Mouse (Mus musculus) forebrain, postnatal 0 days (tissue): ENCODE measurements around the gene Tnfaip1. TPM values are rescaled to one million over a fixed set of nuclear protein-coding genes. Genes with fewer than 3 reads are reported as not detected.
A peak's percentile ranks its signal among the peaks of the same experiment; 100 is the strongest.

ENCODE experiments used
- ATAC-seq: fragments of 200-750 bp; cut with Nextera tagmentation; 2 replicates; pipeline ENCODE4 v1.8.0; 2017; ENCODE audit warnings: mild to moderate bottlenecking, moderate library complexity
- DNase-seq: peaks from one replicate; pipeline ENCODE4 v3.0.0-alpha.2; 2015
- H3K27ac ChIP-seq: fragments of 300-500 bp; sonication (generic); 2 replicates; pipeline ENCODE4 v1.5.1; 2014; ENCODE audit warnings: low read depth, mild to moderate bottlenecking, antibody characterized with exemption, low read length, moderate library complexity, mixed read lengths
- H3K27me3 ChIP-seq: fragments of 300-500 bp; sonication (generic); 2 replicates; pipeline ENCODE4 v1.6.1; 2014; ENCODE audit warnings: mild to moderate bottlenecking, low read length, mixed read lengths; ENCODE audit not compliant: insufficient read depth
- H3K36me3 ChIP-seq: fragments of 300-500 bp; sonication (generic); 2 replicates; pipeline ENCODE4 v1.6.1; 2014; ENCODE audit warnings: mild to moderate bottlenecking, moderate library complexity; ENCODE audit not compliant: insufficient read depth
- H3K4me1 ChIP-seq: fragments of 300-500 bp; sonication (generic); 2 replicates; pipeline ENCODE4 v1.6.1; 2014; ENCODE audit warnings: antibody characterized with exemption; ENCODE audit not compliant: insufficient read depth
- H3K4me2 ChIP-seq: fragments of 300-500 bp; sonication (generic); 2 replicates; pipeline ENCODE4 v1.6.1; 2014; ENCODE audit warnings: low read depth, mild to moderate bottlenecking, moderate library complexity
- H3K4me3 ChIP-seq: fragments of 300-500 bp; sonication (generic); 2 replicates; pipeline ENCODE4 v1.5.1; 2014; ENCODE audit warnings: low read depth, low read length, mixed read lengths
- H3K9ac ChIP-seq: fragments of 300-500 bp; sonication (generic); 2 replicates; pipeline ENCODE4 v1.6.1; 2014; ENCODE audit warnings: mild to moderate bottlenecking
- H3K9me3 ChIP-seq: fragments of 300-500 bp; sonication (generic); 2 replicates; pipeline ENCODE4 v1.6.1; 2016; ENCODE audit warnings: low read length
- CTCF ChIP-seq: sonication (generic); IDR thresholded peaks from 2 replicates; pipeline ENCODE4 v1.5.1; 2016; ENCODE audit warnings: antibody characterized with exemption, control low read depth, low read depth
- WGBS: fragments of 180-500 bp; shearing (Covaris S2); extraction: QIAGEN DNeasy Blood & Tissue Kit; methylation state at CpG from one replicate; pipeline ENCODE4 v1.1.7; 2014; 5-methylcytosine and 5-hydroxymethylcytosine counted together
- polyA plus RNA-seq: library from polyadenylated mRNA; unstranded; fragments of >200 nt; fragmentation: Nextera tagmentation; extraction: Ambion mirVana; gene quantifications from 2 replicates; pipeline ENCODE4 v1.2.1, GENCODE M21; 2015
- total RNA-seq: library from RNA; depleted of rRNA; stranded (reverse); fragments of >200 nt; gene quantifications from 2 replicates; pipeline ENCODE4 v1.2.3, GENCODE M21; 2014; rRNA removed

The Tnfaip1 gene
- total and polyA plus RNA-seq, 2 experiments from 2014 or later: 42.7 to 66.3 TPM

- ATAC-seq: peak; percentile 89
- Histone ChIP-seq H3K4me3 (peak overlapping the region; percentile 30), H3K4me1 (peaks cover 15% of the 10 kb centered on the region), H3K27ac (peak overlapping the region; percentile 22; the same call in 1 of the 2 replicates), H3K36me3 (peaks cover 18% of the 10 kb centered on the region), H3K27me3 (no peaks in the 10 kb centered on the region), H3K9ac (peak overlapping the region; percentile 50), H3K9me3 (no peaks in the 10 kb centered on the region), H3K4me2 (peak overlapping the region; percentile 52)
- WGBS: 7% methylated on average over 45 of the region's 48 CpGs
- peak; percentile 77 for DNase-seq
- peak; percentile 72 for TF ChIP-seq CTCF
Measured at GRCm38 (mm10) chr11:78490781-78491241, 45.3 kb downstream of the Tnfaip1 start.

GRCm38 (mm10) chr11:78488168-78488567, 48.0 kb downstream of the Tnfaip1 start:
- DNase-seq: peak; percentile 87
- no peaks in the 10 kb centered on the region for H3K9me3 ChIP-seq
- H3K4me3 ChIP-seq: no peak overlapping the region
- peak; percentile 93 for TF ChIP-seq CTCF
- WGBS: 3% methylated on average over 8 of the region's 8 CpGs
- no peak overlapping the region for H3K9ac ChIP-seq
- no peak overlapping the region for H3K4me2 ChIP-seq
- H3K4me1 ChIP-seq: peaks cover 11% of the 10 kb centered on the region
- ATAC-seq: peak; percentile 40; the same call in 1 of the 2 replicates
- H3K36me3 ChIP-seq: peaks cover 30% of the 10 kb centered on the region
- no peaks in the 10 kb centered on the region for H3K27me3 ChIP-seq
- no peak overlapping the region for H3K27ac ChIP-seq

- WGBS: 72% methylated on average over 7 of the region's 7 CpGs
- Histone ChIP-seq H3K4me2 (no peak overlapping the region), H3K27me3 (no peaks in the 10 kb centered on the region), H3K9ac (no peak overlapping the region), H3K4me1 (no peaks in the 10 kb centered on the region), H3K27ac (no peak overlapping the region), H3K4me3 (no peak overlapping the region), H3K36me3 (peaks cover 65% of the 10 kb centered on the region), H3K9me3 (no peaks in the 10 kb centered on the region)
- ATAC-seq: no peak
- no peak for TF ChIP-seq CTCF
- DNase-seq: no peak
Measured at GRCm38 (mm10) chr11:78483639-78484038, 52.5 kb downstream of the Tnfaip1 start.

- ATAC-seq (no peak), DNase-seq (no peak)
- H3K27ac ChIP-seq: no peak overlapping the region
- 85% methylated on average over 3 of the region's 3 CpGs for WGBS
- no peak overlapping the region for H3K9ac ChIP-seq
- H3K27me3 ChIP-seq: no peaks in the 10 kb centered on the region
- H3K4me2 ChIP-seq: no peak overlapping the region
- H3K36me3 ChIP-seq: peaks cover 39% of the 10 kb centered on the region
- no peaks in the 10 kb centered on the region for H3K9me3 ChIP-seq
- no peak overlapping the region for H3K4me3 ChIP-seq
- no peaks in the 10 kb centered on the region for H3K4me1 ChIP-seq
- no peak for TF ChIP-seq CTCF
Measured at GRCm38 (mm10) chr11:78475289-78475688, 60.8 kb downstream of the Tnfaip1 start.

Other genes starting within 250 kb of the Tnfaip1 start
- 0.38 and 0.62 TPM in 2 replicates for gene BC030499, start 245.5 kb downstream of the Tnfaip1 start, total RNA-seq
- not detected in 2 replicates for gene BC030499, start 245.5 kb downstream of the Tnfaip1 start, polyA plus RNA-seq
- gene Spag5, start 234.8 kb downstream of the Tnfaip1 start, total RNA-seq: 5.7 and 6.5 TPM in 2 replicates
- 3.5 and 4.8 TPM in 2 replicates for gene Spag5, start 234.8 kb downstream of the Tnfaip1 start, polyA plus RNA-seq
- gene Aldoc, start 213.4 kb downstream of the Tnfaip1 start, total RNA-seq: 187 and 207 TPM in 2 replicates
- 182 and 219 TPM in 2 replicates for gene Aldoc, start 213.4 kb downstream of the Tnfaip1 start, polyA plus RNA-seq
- 33.0 and 43.1 TPM in 2 replicates for gene Pigs, start 207.9 kb downstream of the Tnfaip1 start, total RNA-seq
- 63.7 and 76.8 TPM in 2 replicates for gene Pigs, start 207.9 kb downstream of the Tnfaip1 start, polyA plus RNA-seq
- gene Unc119, start 192.8 kb downstream of the Tnfaip1 start, total RNA-seq: 86.5 and 99.7 TPM in 2 replicates
- 72.2 and 72.5 TPM in 2 replicates for gene Unc119, start 192.8 kb downstream of the Tnfaip1 start, polyA plus RNA-seq
- gene Foxn1, start 149.8 kb downstream of the Tnfaip1 start, total RNA-seq: not detected in 2 replicates
- not detected in 2 replicates for gene Foxn1, start 149.8 kb downstream of the Tnfaip1 start, polyA plus RNA-seq
- gene Slc13a2, start 114.1 kb downstream of the Tnfaip1 start, total RNA-seq: not detected in 2 replicates
- not detected in 2 replicates for gene Slc13a2, start 114.1 kb downstream of the Tnfaip1 start, polyA plus RNA-seq
- gene Slc46a1, start 70.6 kb downstream of the Tnfaip1 start, total RNA-seq: 10.8 and 11.2 TPM in 2 replicates
- gene Slc46a1, start 70.6 kb downstream of the Tnfaip1 start, polyA plus RNA-seq: 16.5 and 18.8 TPM in 2 replicates
- 47.5 and 48.3 TPM in 2 replicates for gene Sarm1, start 38.6 kb downstream of the Tnfaip1 start, total RNA-seq
- 32.7 and 34.7 TPM in 2 replicates for gene Sarm1, start 38.6 kb downstream of the Tnfaip1 start, polyA plus RNA-seq
- gene Vtn, start 37.2 kb downstream of the Tnfaip1 start, total RNA-seq: 82.8 and 94.4 TPM in 2 replicates
- gene Vtn, start 37.2 kb downstream of the Tnfaip1 start, polyA plus RNA-seq: 111 and 129 TPM in 2 replicates
- 0.14 and 0.15 TPM in 2 replicates for gene Sebox, start 32.9 kb downstream of the Tnfaip1 start, total RNA-seq
- gene Sebox, start 32.9 kb downstream of the Tnfaip1 start, polyA plus RNA-seq: 0.35 TPM in 1 of 2 replicates, not detected in the other
- 64.8 and 73.2 TPM in 2 replicates for gene Tmem199, start 24.2 kb downstream of the Tnfaip1 start, total RNA-seq
- 84.2 and 86.0 TPM in 2 replicates for gene Tmem199, start 24.2 kb downstream of the Tnfaip1 start, polyA plus RNA-seq
- 139 and 157 TPM in 2 replicates for gene Poldip2, start 24.1 kb downstream of the Tnfaip1 start, total RNA-seq
- gene Poldip2, start 24.1 kb downstream of the Tnfaip1 start, polyA plus RNA-seq: 165 and 175 TPM in 2 replicates
- gene Ift20, start within 50 bp of the Tnfaip1 start, total RNA-seq: 106 and 119 TPM in 2 replicates
- gene Ift20, start within 50 bp of the Tnfaip1 start, polyA plus RNA-seq: 124 and 140 TPM in 2 replicates
- 32.7 and 33.9 TPM in 2 replicates for gene Tmem97, start 14.4 kb upstream of the Tnfaip1 start, total RNA-seq
- 37.1 and 42.1 TPM in 2 replicates for gene Tmem97, start 14.4 kb upstream of the Tnfaip1 start, polyA plus RNA-seq
- gene Nlk, start 161.0 kb upstream of the Tnfaip1 start, total RNA-seq: 43.1 and 43.2 TPM in 2 replicates
- gene Nlk, start 161.0 kb upstream of the Tnfaip1 start, polyA plus RNA-seq: 26.0 and 27.8 TPM in 2 replicates
- gene Ccnq, start 215.4 kb upstream of the Tnfaip1 start, total RNA-seq: 28.3 and 30.7 TPM in 2 replicates
- 31.8 and 33.1 TPM in 2 replicates for gene Ccnq, start 215.4 kb upstream of the Tnfaip1 start, polyA plus RNA-seq